Mouse (Mus musculus) small intestine, adult 2 months (tissue): Measurements from ENCODE around the gene Hoxb2.

Experiments
- CTCF ChIP-seq: fragments of 200-500 bp; IDR thresholded peaks from 2 replicates; pipeline ENCODE4 v1.5.1; 2012; ENCODE audit warnings: low read depth, mild to moderate bottlenecking, control low read depth, inconsistent platforms, low read length, moderate library complexity, mixed read lengths; ENCODE audit not compliant: insufficient replicate concordance, insufficient read length; ENCODE audit errors: extremely low read depth
- POLR2A ChIP-seq: fragments of 200-500 bp; IDR thresholded peaks from 2 replicates; pipeline ENCODE4 v1.6.1; 2012; ENCODE audit warnings: low read depth, mild to moderate bottlenecking, control low read depth, inconsistent platforms, low read length, moderate library complexity

- peak; percentile 79 for TF ChIP-seq CTCF
- TF ChIP-seq POLR2A, result no peak
Observed at GRCm38 (mm10) chr11:96303151-96304099, 46.9 kb upstream of the Hoxb2 start, which contains the start of gene Hoxb5.
